Mouse (Mus musculus) neutrophil, adult 5-6 weeks (primary cell): ENCODE measurements around the gene Ngef. TPM values are rescaled to one million over a fixed set of nuclear protein-coding genes. Genes with fewer than 3 reads are reported as not detected.
"Not testable (repeated sequence)": the region's sequence is repeated elsewhere in the genome, so short reads cannot be mapped to it uniquely, and the experiment has no call there.

Experiments used
- ATAC-seq: fragments of 151-379, 151-347 bp; 2 replicates; pipeline ENCODE4 v1.8.0; 2017; ENCODE audit warnings: mild to moderate bottlenecking, moderate TSS enrichment; ENCODE audit not compliant: insufficient number of reproducible peaks, poor library complexity, low FRiP score, severe bottlenecking; ENCODE audit errors: extremely low read depth
- total RNA-seq: library from RNA; stranded (forward); fragments of 200-1000 nt; gene quantifications from 2 replicates; pipeline ENCODE4 v1.2.3, GENCODE M21; 2017

Gene Ngef
- total RNA-seq, 1 experiment from 2014 or later: not detected

GRCm38 (mm10) chr1:87505524-87505923, 68.1 kb downstream of the Ngef start:
- ATAC-seq: no peak

DNA sequence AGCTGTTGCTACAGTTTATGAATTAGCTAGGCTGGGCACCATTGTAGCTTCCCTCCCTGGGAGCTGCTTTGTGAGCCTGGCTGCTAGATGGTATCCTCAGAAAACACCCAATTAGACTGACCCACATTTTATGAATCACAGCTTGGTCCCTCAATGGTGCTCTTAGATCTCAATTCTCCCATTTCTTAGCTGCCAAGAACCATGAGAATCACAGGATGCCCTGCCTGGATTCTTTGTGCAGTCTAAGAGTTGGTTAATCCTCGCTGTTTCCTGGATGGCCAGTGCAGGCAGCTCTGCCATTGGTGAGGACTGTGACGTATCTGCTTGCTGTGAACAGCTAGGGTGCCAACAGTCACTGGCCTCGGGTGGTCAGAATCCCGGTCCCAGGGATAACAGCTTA, 80.1 kb downstream of the Ngef start:
- no peak for ATAC-seq

GRCm38 (mm10) chr1:87492285-87492684, 81.4 kb downstream of the Ngef start:
- ATAC-seq: no peak

GRCm38 (mm10) chr1:87486386-87486785, 87.3 kb downstream of the Ngef start:
- no peak for ATAC-seq

DNA sequence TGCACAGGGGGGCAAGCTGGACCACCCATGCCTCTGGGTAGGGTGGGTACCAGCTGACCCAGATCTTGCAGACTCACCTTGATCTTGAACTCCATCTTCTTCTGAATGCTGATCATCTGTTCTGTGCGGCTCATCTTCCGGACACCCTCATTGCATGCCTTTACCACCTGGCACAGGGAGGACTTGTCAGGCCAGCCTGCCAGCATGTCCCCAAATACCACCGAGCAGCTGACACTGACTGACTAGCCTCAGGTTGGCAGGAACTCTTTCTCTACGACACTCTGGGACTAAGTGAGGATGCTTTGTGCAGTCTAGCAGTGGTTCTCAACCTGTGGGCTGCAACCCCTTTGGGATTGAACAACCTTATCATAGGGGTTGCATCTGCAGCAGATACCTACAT, 91.1 kb downstream of the Ngef start:
- ATAC-seq: no peak

DNA sequence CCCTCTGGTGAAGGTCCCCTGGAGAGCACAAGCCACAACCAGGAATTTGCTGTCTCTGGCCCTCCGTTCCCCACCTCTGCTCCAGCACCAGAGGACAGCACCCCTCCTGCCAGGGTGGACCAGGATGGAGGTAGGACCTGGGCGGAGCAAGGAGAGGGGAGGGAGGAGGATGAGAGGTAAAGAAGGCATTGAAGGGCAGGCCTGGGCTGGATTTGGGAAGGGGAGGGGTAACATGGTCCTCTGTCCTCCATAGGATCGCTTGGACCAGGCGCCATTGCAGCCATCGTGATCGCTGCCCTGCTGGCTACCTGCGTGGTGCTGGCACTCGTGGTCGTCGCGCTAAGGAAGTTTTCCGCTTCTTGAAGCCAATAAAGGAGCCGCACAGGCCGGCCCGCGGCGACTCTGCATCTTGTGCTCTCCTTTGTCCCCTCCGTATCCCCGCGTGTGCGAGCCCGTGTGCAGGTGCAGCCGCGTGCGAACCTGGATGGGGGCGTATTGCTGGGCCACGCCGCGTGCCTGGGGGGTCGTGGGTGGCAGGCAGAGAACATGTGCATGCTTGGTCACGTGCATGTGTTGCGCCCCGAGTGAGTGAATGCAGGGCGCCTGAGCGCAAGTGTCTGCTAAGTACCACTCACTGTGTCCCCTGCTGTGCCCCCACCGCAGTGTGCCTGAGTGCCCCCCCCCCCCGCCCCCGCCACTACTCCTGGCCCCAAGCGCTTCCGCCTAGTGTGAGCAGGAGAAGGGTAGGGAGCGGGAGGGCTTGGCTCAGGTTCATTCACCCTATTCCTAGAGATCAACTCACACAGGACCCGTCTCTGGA, 98.4 kb downstream of the Ngef start:
- no peak for ATAC-seq

GRCm38 (mm10) chr1:87472576-87472975, 101.1 kb downstream of the Ngef start:
- ATAC-seq: no peak

GRCm38 (mm10) chr1:87471914-87472313, 101.8 kb downstream of the Ngef start:
- no peak for ATAC-seq

DNA sequence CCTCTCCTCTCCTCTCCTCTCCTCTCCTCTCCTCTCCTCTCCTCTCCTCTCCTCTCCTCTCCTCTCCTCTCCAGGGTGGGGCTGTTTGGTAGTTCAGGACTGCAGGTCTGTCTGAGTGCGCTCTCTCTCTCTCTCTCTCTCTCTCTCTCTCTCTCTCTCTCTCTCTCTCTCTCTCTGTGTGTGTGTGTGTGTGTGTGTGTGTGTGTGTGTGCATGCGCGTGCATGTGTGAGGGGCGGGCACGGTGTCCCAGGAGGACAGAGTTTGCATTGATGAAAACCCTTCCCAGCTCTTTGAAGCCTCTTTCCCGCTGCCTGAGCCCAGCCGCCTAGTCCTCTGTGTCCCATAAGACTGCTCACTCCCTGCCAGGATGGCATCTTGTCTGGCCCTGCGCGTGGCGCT, 103.7 kb downstream of the Ngef start, which contains the start of gene Snorc:
Gene Snorc (plus strand): TSS at position 301 of the 400 bp plus-strand sequence.
- not testable (repeated sequence) for ATAC-seq

- peak; percentile 36; the same call in 1 of the 2 replicates for ATAC-seq
These were observed 105.3 kb downstream of the Ngef start for GRCm38 (mm10) chr1:87468321-87468720.

DNA sequence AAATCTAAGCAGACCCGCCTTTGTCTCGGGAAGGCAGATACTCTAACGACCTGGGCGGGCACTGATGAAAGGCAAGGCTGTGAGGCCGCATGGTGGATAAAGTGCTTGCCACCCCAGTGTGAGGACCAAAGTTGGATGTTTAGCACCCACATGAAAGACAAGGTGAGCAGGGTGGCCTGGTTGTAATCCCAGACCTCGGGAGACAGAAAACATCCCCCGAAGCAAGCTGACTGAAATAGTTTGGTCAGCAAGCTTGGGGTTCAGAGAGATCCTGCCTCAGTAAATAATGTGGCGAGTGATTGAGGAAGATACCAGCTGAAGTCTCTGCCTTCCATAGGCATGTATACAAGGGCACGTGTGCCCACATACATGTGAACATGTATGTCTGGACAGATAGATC, 106.2 kb downstream of the Ngef start:
- ATAC-seq: no peak

- not testable (repeated sequence) for ATAC-seq
These were observed 113.8 kb downstream of the Ngef start for GRCm38 (mm10) chr1:87459856-87460255.

DNA sequence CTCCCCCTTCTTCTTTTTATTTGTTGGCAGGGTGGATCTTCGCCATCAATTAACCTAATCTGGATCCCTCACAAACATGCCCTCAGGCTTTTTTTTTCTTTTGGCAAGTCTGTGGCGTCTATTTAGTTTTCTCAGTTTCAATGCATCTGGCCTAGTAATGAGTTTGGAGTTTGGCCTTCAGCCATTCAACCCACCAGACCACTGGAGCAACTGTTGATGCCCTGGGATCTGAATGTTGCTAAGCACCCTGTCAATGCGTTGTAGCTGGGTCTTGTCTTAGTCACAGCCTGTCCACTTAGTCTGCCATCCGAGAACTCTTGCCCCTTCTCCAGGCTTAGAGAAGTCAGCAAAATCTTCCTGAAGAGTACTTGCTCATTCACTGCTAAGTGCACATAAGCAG, 115.6 kb downstream of the Ngef start:
- ATAC-seq: no peak

GRCm38 (mm10) chr1:87456425-87456824, 117.2 kb downstream of the Ngef start:
- ATAC-seq: no peak

DNA sequence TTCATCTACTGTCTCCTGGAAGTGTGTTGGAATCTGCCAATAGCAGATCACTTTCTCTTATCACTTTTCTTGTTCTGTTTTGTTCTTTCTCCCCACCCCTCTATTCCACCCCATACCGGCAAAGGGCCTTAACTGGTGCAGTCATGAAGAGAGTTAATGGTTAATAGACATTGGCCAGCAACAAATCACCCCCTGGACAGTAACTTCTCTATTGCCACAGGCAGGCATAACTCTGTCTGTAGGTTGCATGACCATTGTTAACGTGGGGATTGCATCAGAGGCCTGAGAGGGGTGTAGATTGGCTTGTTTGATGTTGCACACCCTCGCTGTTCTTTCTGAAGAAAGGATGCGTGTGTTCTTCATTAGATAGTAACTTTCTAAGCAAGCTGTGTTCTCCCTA, 124.2 kb downstream of the Ngef start:
- ATAC-seq: no peak

DNA sequence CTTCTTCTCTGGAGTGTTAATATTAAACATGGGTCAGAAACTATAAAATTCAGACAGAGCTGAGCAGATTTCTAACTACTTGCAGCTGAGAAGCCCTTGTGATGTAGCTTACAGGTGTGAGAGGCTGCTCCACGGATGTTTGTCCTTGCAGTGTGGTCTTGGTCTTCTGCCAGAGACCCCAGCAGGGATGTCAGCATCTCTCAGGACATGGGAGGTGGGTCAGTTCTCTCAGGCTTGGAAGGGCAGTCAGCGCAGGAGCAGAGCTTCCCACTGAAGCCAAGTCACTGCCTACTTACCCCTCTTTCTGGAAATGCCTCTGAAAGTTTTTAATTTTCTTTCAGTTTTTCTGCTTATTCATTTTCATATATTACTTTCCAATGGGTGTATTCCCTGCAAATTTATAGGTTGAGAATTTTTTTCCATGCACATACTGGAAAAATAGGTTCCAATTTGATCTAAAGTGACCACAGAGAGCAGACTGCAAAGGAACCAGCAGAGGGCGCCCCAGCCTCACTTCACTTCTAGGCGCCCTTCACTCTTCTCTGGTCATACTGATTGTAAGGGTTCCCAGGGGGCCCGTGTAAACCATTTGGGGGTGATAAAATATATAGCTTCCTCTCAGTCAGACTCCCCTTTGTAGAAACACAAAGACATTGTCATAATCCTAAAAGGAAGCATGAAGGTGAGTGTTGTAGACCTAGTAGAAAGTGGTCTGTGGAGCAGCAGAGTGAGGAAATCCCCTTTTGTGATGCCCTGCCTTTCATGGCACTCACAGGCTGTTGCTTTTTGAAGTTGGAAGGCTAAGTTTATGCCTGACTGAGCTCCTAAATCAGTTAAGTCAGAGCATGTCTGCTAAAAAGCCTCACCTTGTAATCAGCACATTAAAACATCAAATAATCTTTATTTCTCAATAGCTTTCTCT, 126.2 kb downstream of the Ngef start:
- peak; percentile 66; the same call in 1 of the 2 replicates for ATAC-seq

GRCm38 (mm10) chr1:87436583-87436982, 137.1 kb downstream of the Ngef start:
- no peak for ATAC-seq

GRCm38 (mm10) chr1:87435125-87435524, 138.5 kb downstream of the Ngef start:
- no peak for ATAC-seq
